Mouse (Mus musculus) intestine, embryonic 16.5 days (tissue): Measurements from ENCODE around the gene Col4a2. TPM values are rescaled to one million over a fixed set of nuclear protein-coding genes. Genes with fewer than 3 reads are reported as not detected.

Source experiments
- ATAC-seq: fragments of 200-750 bp; cut with Nextera tagmentation; 2 replicates; pipeline ENCODE4 v1.8.0; 2017; ENCODE audit warnings: moderate TSS enrichment, moderate library complexity
- H3K27ac ChIP-seq: fragments of 300-500 bp; sonication (generic); 2 replicates; pipeline ENCODE4 v1.5.1; 2014; ENCODE audit warnings: mild to moderate bottlenecking, low read length
- H3K27me3 ChIP-seq: fragments of 300-500 bp; sonication (generic); replicated peaks from 2 replicates; pipeline ENCODE4 v1.6.1; 2014; ENCODE audit warnings: low read length, control low read depth, mixed read lengths; ENCODE audit not compliant: control insufficient read depth, insufficient read depth
- H3K36me3 ChIP-seq: fragments of 300-500 bp; sonication (generic); 2 replicates; pipeline ENCODE4 v1.6.1; 2014; ENCODE audit warnings: low read length, control low read depth; ENCODE audit not compliant: control insufficient read depth, insufficient read depth
- H3K4me1 ChIP-seq: fragments of 300-500 bp; sonication (generic); 2 replicates; pipeline ENCODE4 v1.6.1; 2014; ENCODE audit warnings: low read length, control low read depth, mixed read lengths; ENCODE audit not compliant: control insufficient read depth, insufficient read depth
- H3K4me2 ChIP-seq: fragments of 300-500 bp; sonication (generic); 2 replicates; pipeline ENCODE4 v1.6.1; 2014; ENCODE audit warnings: low read depth, low read length, control low read depth
- H3K4me3 ChIP-seq: fragments of 300-500 bp; sonication (generic); 2 replicates; pipeline ENCODE4 v1.5.1; 2014; ENCODE audit warnings: mild to moderate bottlenecking, low read length
- H3K9ac ChIP-seq: fragments of 300-500 bp; sonication (generic); 2 replicates; pipeline ENCODE4 v1.6.1; 2014; ENCODE audit warnings: low read depth, low read length
- H3K9me3 ChIP-seq: fragments of 300-500 bp; sonication (generic); 2 replicates; pipeline ENCODE4 v1.6.1; 2016; ENCODE audit warnings: low read length, control low read depth; ENCODE audit not compliant: control insufficient read depth
- WGBS: fragments of 180-500 bp; shearing (Covaris S2); extraction: QIAGEN DNeasy Blood & Tissue Kit; methylation state at CpG from one replicate; pipeline ENCODE4 v1.1.7; 2014; 5-methylcytosine and 5-hydroxymethylcytosine counted together
- polyA plus RNA-seq: library from polyadenylated mRNA; unstranded; fragments of >200 nt; fragmentation: Nextera tagmentation; extraction: Ambion mirVana; gene quantifications from 2 replicates; pipeline ENCODE4 v1.2.1, GENCODE M21; 2015

The Col4a2 gene
- polyA plus RNA-seq, 1 experiment from 2014 or later = 39.1 TPM

- no peak for ATAC-seq
- Histone ChIP-seq H3K4me1 (peaks cover 16% of the 10 kb centered on the region), H3K4me3 (no peak overlapping the region), H3K36me3 (no peaks in the 10 kb centered on the region), H3K9me3 (peaks cover 7% of the 10 kb centered on the region), H3K27me3 (no peaks in the 10 kb centered on the region), H3K4me2 (no peak overlapping the region), H3K27ac (no peak overlapping the region), H3K9ac (no peak overlapping the region)
- 77% methylated on average over 7 of the region's 7 CpGs for WGBS
Measured at GRCm38 (mm10) chr8:11470694-11471093, 158.1 kb downstream of the Col4a2 start.

- no peak overlapping the region for H3K27ac ChIP-seq
- no peak overlapping the region for H3K4me2 ChIP-seq
- ATAC-seq = no peak
- H3K27me3 ChIP-seq = no peaks in the 10 kb centered on the region
- peaks cover 7% of the 10 kb centered on the region for H3K9me3 ChIP-seq
- H3K9ac ChIP-seq = no peak overlapping the region
- 59% methylated on average over 8 of the region's 8 CpGs for WGBS
- H3K4me3 ChIP-seq = no peak overlapping the region
- no peaks in the 10 kb centered on the region for H3K36me3 ChIP-seq
- peaks cover 23% of the 10 kb centered on the region for H3K4me1 ChIP-seq
Measured at GRCm38 (mm10) chr8:11471309-11471708, 158.7 kb downstream of the Col4a2 start.

GRCm38 (mm10) chr8:11473072-11473471 lies 160.5 kb downstream of the Col4a2 start:
- Histone ChIP-seq H3K4me1 (peaks cover 29% of the 10 kb centered on the region), H3K9me3 (no peaks in the 10 kb centered on the region), H3K27ac (peak overlapping the region; percentile 90), H3K27me3 (no peaks in the 10 kb centered on the region), H3K4me3 (0 out of 2 replicates have a peak overlapping the region, but pooled peaks have one; percentile 3), H3K9ac (peak overlapping the region; percentile 41; the same call in 1 of the 2 replicates), H3K4me2 (peak overlapping the region; percentile 18; the same call in 1 of the 2 replicates), H3K36me3 (no peaks in the 10 kb centered on the region)
- peak; percentile 87 for ATAC-seq
- 30% methylated on average over 4 of the region's 4 CpGs for WGBS

GRCm38 (mm10) chr8:11475397-11475796 lies 162.8 kb downstream of the Col4a2 start:
- ATAC-seq = no peak
- H3K36me3 ChIP-seq = no peaks in the 10 kb centered on the region
- no peaks in the 10 kb centered on the region; the same call in 1 of the 2 replicates for H3K27me3 ChIP-seq
- no peak overlapping the region for H3K27ac ChIP-seq
- 18% methylated on average over 9 of the region's 10 CpGs for WGBS
- H3K9me3 ChIP-seq = no peaks in the 10 kb centered on the region
- H3K4me1 ChIP-seq = peaks cover 37% of the 10 kb centered on the region
- no peak overlapping the region for H3K9ac ChIP-seq
- no peak overlapping the region for H3K4me3 ChIP-seq
- no peak overlapping the region for H3K4me2 ChIP-seq

- H3K4me3 ChIP-seq = peak overlapping the region; percentile 67
- peaks cover 37% of the 10 kb centered on the region for H3K4me1 ChIP-seq
- no peak for ATAC-seq
- WGBS = 14% methylated on average over 2 of the region's 2 CpGs
- peak overlapping the region; percentile 99; the same call in 1 of the 2 replicates for H3K4me2 ChIP-seq
- H3K27me3 ChIP-seq = no peaks in the 10 kb centered on the region; the same call in 1 of the 2 replicates
- no peaks in the 10 kb centered on the region for H3K36me3 ChIP-seq
- H3K9ac ChIP-seq = no peak overlapping the region
- H3K9me3 ChIP-seq = no peaks in the 10 kb centered on the region
- peak overlapping the region; percentile 80 for H3K27ac ChIP-seq
Measured at GRCm38 (mm10) chr8:11475876-11476275, 163.3 kb downstream of the Col4a2 start.

- H3K36me3 ChIP-seq = no peaks in the 10 kb centered on the region
- H3K27ac ChIP-seq = peak overlapping the region; percentile 80
- H3K4me3 ChIP-seq = peak overlapping the region; percentile 67
- 10% methylated on average over 24 of the region's 24 CpGs for WGBS
- H3K9me3 ChIP-seq = no peaks in the 10 kb centered on the region
- peaks cover 37% of the 10 kb centered on the region for H3K4me1 ChIP-seq
- peak overlapping the region; percentile 76 for H3K9ac ChIP-seq
- peak overlapping the region; percentile 99 for H3K4me2 ChIP-seq
- H3K27me3 ChIP-seq = no peaks in the 10 kb centered on the region; the same call in 1 of the 2 replicates
- peak; percentile 12 for ATAC-seq
Measured at GRCm38 (mm10) chr8:11476338-11477177, 164.0 kb downstream of the Col4a2 start.

- H3K27me3 ChIP-seq = no peaks in the 10 kb centered on the region; the same call in 1 of the 2 replicates
- ATAC-seq = peak; percentile 4; the same call in 1 of the 2 replicates
- H3K27ac ChIP-seq = peak overlapping the region; percentile 80
- no peaks in the 10 kb centered on the region for H3K36me3 ChIP-seq
- H3K4me1 ChIP-seq = peaks cover 40% of the 10 kb centered on the region
- 11% methylated on average over 9 of the region's 9 CpGs for WGBS
- peak overlapping the region; percentile 67 for H3K4me3 ChIP-seq
- no peaks in the 10 kb centered on the region for H3K9me3 ChIP-seq
- H3K9ac ChIP-seq = peak overlapping the region; percentile 76
- H3K4me2 ChIP-seq = peak overlapping the region; percentile 99
Measured at GRCm38 (mm10) chr8:11477178-11477553, 164.6 kb downstream of the Col4a2 start.

- under 1% methylated on average over 69 of the region's 69 CpGs for WGBS
- no peaks in the 10 kb centered on the region; the same call in 1 of the 2 replicates for H3K27me3 ChIP-seq
- H3K4me2 ChIP-seq = peak within 1 kb of the TSS; percentile 99
- ATAC-seq = peak; percentile 70
- H3K9ac ChIP-seq = peak within 1 kb of the TSS; percentile 76
- H3K27ac ChIP-seq = peak within 1 kb of the TSS; percentile 73
- no peaks in the 10 kb centered on the region for H3K36me3 ChIP-seq
- H3K4me3 ChIP-seq = peak within 1 kb of the TSS; percentile 67
- H3K4me1 ChIP-seq = peaks cover 42% of the 10 kb centered on the region
- no peaks in the 10 kb centered on the region for H3K9me3 ChIP-seq
Measured at GRCm38 (mm10) chr8:11477811-11478761, 165.5 kb downstream of the Col4a2 start, which contains the start of gene Rab20. Gene Rab20, minus strand, starts transcription at chr8:11478710.
